Mouse (Mus musculus): Measurements from ENCODE around the gene Brox. TPM values are rescaled to one million over a fixed set of nuclear protein-coding genes. Genes with fewer than 3 reads are reported as not detected.
A peak's percentile ranks its signal among the peaks of the same experiment; 100 is the strongest.
"Not testable (repeated sequence)": the region's sequence is repeated elsewhere in the genome, so short reads cannot be mapped to it uniquely, and the experiment has no call there.

Gene Brox
- total and polyA plus RNA-seq, 3 experiments = 15.0 to 32.9 (median 31.5) TPM

DNA sequence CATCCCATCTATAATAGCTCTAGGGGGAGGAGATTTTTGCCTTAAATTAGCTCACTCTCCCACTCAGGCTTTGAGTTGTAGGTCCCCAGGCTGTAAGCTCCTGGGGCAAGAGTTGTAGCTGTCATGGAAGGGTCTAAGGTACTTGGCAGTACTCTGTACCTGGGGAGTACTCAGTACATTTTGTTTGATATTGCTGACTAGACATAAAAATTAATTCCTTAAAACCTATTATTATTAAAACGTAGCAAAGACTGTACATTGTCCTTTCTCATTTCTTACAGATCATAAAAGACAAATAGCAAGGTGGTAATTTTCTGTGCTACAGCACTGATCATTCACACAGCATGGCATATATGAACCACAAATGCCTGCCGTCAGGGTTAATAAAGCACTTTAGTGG is 26.9 kb upstream of the Brox start:
- Histone ChIP-seq H3K36me3 (ENCODE audit: control insufficient read depth, insufficient read depth, low read length) (peaks cover 5% of the 10 kb centered on the region; the same call in 1 of the 2 replicates), H3K27me3 (ENCODE audit: control insufficient read depth, insufficient read depth, low read length) (no peaks in the 10 kb centered on the region), H3K4me3 (no peak overlapping the region), H3K79me2 (replicated peaks; ENCODE audit: control insufficient read depth, insufficient read depth, low read length) (no peaks in the 10 kb centered on the region), H3K27ac (no peak overlapping the region), H3K9ac (ENCODE audit: low read depth, low read length) (no peak overlapping the region), H3K4me1 (ENCODE audit: control insufficient read depth, insufficient read depth, low read length) (no peaks in the 10 kb centered on the region)
- intact Hi-C loops (cut with DNase I) = no loop called here
- no peak for TF ChIP-seq POLR2A (IDR thresholded peaks at IDR 0.05; ENCODE audit: insufficient read depth, low read depth, low read length)
- no peak for TF ChIP-seq EP300 (IDR thresholded peaks at IDR 0.05; ENCODE audit: insufficient read depth, low read depth, low read length)
- no peak for TF ChIP-seq CTCF (IDR thresholded peaks at IDR 0.05)
- no peak for DNase-seq
- WGBS = over 99% methylated on average over 2 of the region's 2 CpGs

DNA sequence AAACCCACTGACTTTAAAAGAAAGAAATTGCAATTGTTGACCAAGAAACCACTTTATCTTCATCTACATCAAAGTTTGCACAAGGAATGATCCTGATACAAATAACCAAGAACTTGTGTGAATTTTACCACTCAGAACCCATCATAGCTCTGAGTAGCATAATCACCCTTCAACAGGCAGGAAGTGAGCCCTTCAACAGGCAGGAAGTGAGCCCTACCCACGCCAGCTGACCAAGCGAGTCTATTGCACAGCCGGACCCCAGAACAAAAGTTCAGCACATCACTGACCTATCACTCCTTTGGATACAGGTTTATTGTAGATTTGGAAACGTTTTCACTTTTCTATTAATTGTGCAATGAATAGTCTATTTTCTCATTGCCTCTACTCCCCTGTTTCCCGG is 25.4 kb upstream of the Brox start:
- H3K79me2 ChIP-seq (replicated peaks; ENCODE audit: control insufficient read depth, insufficient read depth, low read length); H3K27ac ChIP-seq; H3K4me1 ChIP-seq (ENCODE audit: control insufficient read depth, insufficient read depth, low read length); H3K4me3 ChIP-seq; H3K27me3 ChIP-seq (ENCODE audit: control insufficient read depth, insufficient read depth, low read length); H3K9ac ChIP-seq (ENCODE audit: low read depth, low read length); DNase-seq; intact Hi-C loops (cut with DNase I); H3K36me3 ChIP-seq (ENCODE audit: control insufficient read depth, insufficient read depth, low read length): not testable (repeated sequence)
- WGBS = 57% methylated on average over 5 of the region's 5 CpGs

DNA sequence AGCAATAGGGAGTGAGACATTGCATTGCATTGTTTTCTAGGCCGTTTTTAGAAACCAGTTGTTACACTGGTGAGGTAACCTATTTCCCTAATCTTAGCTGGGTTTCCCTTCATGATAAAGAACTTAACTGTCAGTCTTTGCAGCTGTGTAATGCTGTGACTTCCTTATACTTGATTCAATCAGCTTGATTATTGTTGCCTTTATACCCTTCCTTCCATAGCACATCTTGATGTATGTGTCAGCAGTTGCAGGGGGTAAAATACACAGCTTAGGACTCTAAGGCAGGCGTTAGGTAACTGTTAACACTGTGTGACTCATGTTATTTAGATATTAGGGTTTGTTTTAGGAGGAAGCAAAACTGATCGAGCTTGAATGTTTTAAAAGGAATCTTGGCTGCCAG is 23.6 kb upstream of the Brox start:
- peaks cover 2% of the 10 kb centered on the region; the same call in 1 of the 2 replicates for H3K36me3 ChIP-seq (ENCODE audit: control insufficient read depth, insufficient read depth, low read length)

DNA sequence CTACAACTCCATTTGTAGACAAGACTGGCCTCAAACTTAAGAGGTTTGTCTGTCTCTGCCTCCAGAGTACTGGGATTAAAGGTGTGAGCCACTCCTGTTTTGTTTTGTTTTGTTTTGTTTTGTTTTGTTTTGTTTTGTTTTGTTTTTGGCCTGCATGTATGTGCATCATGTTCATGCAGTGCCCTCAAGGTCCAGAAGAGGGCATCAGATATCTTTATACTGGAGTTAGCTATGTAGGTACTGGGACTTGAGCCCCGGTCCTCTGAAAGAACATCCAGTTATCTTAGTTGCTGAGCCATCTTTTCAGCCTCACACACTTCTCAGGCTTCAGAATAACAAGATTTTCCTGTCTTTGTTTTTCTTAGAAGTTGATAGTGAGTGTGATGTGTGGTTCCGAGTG is 18.7 kb upstream of the Brox start:
- Histone ChIP-seq H3K27me3 (ENCODE audit: control insufficient read depth, insufficient read depth, low read length) (no peaks in the 10 kb centered on the region), H3K79me2 (replicated peaks; ENCODE audit: control insufficient read depth, insufficient read depth, low read length) (no peaks in the 10 kb centered on the region), H3K4me3 (no peak overlapping the region), H3K27ac (no peak overlapping the region), H3K4me1 (ENCODE audit: control insufficient read depth, insufficient read depth, low read length) (no peaks in the 10 kb centered on the region), H3K9ac (ENCODE audit: low read depth, low read length) (no peak overlapping the region), H3K36me3 (ENCODE audit: control insufficient read depth, insufficient read depth, low read length) (no peaks in the 10 kb centered on the region; the same call in 1 of the 2 replicates)
- TF ChIP-seq EP300 (IDR thresholded peaks at IDR 0.05; ENCODE audit: insufficient read depth, low read depth, low read length) (no peak), CTCF (IDR thresholded peaks at IDR 0.05) (peak; percentile 47)
- no peak for DNase-seq
- intact Hi-C loops (cut with DNase I) = no loop called here
- 81% methylated on average over 2 of the region's 2 CpGs for WGBS

More for the DNA sequence above, 23.6 kb upstream of the Brox start:
- no peak for TF ChIP-seq CTCF (IDR thresholded peaks at IDR 0.05)
- no peak for TF ChIP-seq POLR2A (IDR thresholded peaks at IDR 0.05; ENCODE audit: insufficient read depth, low read depth, low read length)
- no peak for TF ChIP-seq EP300 (IDR thresholded peaks at IDR 0.05; ENCODE audit: insufficient read depth, low read depth, low read length)
- Histone ChIP-seq H3K9ac (ENCODE audit: low read depth, low read length) (no peak overlapping the region), H3K4me3 (no peak overlapping the region), H3K27ac (no peak overlapping the region), H3K4me1 (ENCODE audit: control insufficient read depth, insufficient read depth, low read length) (no peaks in the 10 kb centered on the region), H3K79me2 (replicated peaks; ENCODE audit: control insufficient read depth, insufficient read depth, low read length) (no peaks in the 10 kb centered on the region), H3K27me3 (ENCODE audit: control insufficient read depth, insufficient read depth, low read length) (no peaks in the 10 kb centered on the region)
- 34% methylated on average over 3 of the region's 3 CpGs for WGBS
- intact Hi-C loops (cut with DNase I) = no loop called here
- DNase-seq = no peak

DNA sequence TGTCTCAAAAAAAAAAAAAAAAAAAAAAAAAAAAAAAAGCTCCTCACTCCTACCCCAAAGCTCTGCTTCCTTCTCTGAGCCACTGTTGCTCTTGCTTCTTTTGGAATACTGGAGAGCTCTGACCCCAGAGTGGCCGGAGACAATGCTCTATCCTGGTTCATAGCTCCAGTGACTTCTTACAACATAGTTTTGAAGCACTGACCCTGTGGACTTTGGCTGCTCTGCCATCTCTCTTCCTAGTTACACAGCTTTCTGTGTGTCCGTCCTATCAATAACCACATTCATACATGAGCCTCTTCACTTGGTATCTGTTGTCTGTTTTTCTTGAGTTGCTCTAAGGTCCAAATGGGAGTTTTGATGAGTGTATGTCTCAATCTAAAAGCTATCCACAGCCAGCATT is 15.0 kb upstream of the Brox start:
- no peak overlapping the region for H3K4me3 ChIP-seq
- H3K9ac ChIP-seq (ENCODE audit: low read depth, low read length) = no peak overlapping the region
- intact Hi-C loops (cut with DNase I) = no loop called here
- no peaks in the 10 kb centered on the region for H3K4me1 ChIP-seq (ENCODE audit: control insufficient read depth, insufficient read depth, low read length)
- H3K79me2 ChIP-seq (replicated peaks; ENCODE audit: control insufficient read depth, insufficient read depth, low read length) = no peaks in the 10 kb centered on the region
- DNase-seq = no peak
- WGBS = 91% methylated on average over 2 of the region's 2 CpGs
- TF ChIP-seq POLR2A (IDR thresholded peaks at IDR 0.05; ENCODE audit: insufficient read depth, low read depth, low read length) (no peak), CTCF (IDR thresholded peaks at IDR 0.05) (no peak), EP300 (IDR thresholded peaks at IDR 0.05; ENCODE audit: insufficient read depth, low read depth, low read length) (no peak)
- no peak overlapping the region for H3K27ac ChIP-seq
- H3K36me3 ChIP-seq (ENCODE audit: control insufficient read depth, insufficient read depth, low read length) = no peaks in the 10 kb centered on the region; the same call in 1 of the 2 replicates
- no peaks in the 10 kb centered on the region for H3K27me3 ChIP-seq (ENCODE audit: control insufficient read depth, insufficient read depth, low read length)

DNA sequence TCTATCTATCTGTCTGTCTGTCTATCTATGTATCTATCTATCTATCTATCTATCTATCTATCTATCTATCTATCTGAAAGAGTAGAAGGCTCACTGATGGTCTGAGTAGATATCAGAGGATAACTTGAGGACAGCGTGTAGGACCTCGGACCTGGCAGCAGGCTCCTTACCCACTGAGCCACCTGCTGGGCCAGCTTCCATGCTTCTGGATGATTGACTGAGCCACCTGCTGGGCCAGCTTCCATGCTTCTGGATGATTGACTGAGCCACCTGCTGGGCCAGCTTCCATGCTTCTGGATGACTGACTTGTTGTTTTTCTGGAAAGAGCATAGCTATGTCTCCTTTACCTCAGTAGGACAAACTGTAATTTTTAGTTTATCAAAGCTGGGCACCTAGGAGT is 12.5 kb upstream of the Brox start:
- H3K9ac ChIP-seq (ENCODE audit: low read depth, low read length); H3K4me1 ChIP-seq (ENCODE audit: control insufficient read depth, insufficient read depth, low read length); DNase-seq; H3K36me3 ChIP-seq (ENCODE audit: control insufficient read depth, insufficient read depth, low read length); H3K4me3 ChIP-seq; H3K27ac ChIP-seq; H3K79me2 ChIP-seq (replicated peaks; ENCODE audit: control insufficient read depth, insufficient read depth, low read length); intact Hi-C loops (cut with DNase I); H3K27me3 ChIP-seq (ENCODE audit: control insufficient read depth, insufficient read depth, low read length): not testable (repeated sequence)
- 74% methylated on average over 2 of the region's 2 CpGs for WGBS

DNA sequence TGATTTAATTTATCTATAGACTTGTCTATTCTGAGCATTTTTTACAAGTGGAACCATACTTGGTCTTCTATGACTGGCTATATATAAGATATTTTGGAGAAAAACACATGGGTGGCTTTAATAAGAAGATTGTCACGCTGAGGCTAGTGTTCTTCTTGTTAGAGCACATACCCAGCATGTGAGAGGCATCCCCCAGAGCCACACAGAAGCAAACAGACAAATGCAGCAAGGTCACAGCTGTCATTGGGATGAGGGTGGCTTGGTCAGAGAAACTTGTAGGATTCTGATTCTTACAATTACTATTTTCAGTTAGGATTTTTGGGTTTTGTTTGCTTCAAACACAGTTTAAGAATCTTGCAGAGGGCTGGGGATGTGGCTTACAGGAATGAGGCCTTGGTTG is 11.4 kb upstream of the Brox start:
- H3K27ac ChIP-seq = no peak overlapping the region
- H3K27me3 ChIP-seq (ENCODE audit: control insufficient read depth, insufficient read depth, low read length) = no peaks in the 10 kb centered on the region
- H3K36me3 ChIP-seq (ENCODE audit: control insufficient read depth, insufficient read depth, low read length) = no peaks in the 10 kb centered on the region; the same call in none of the 2 replicates
- no peaks in the 10 kb centered on the region for H3K4me1 ChIP-seq (ENCODE audit: control insufficient read depth, insufficient read depth, low read length)
- H3K9ac ChIP-seq (ENCODE audit: low read depth, low read length) = no peak overlapping the region
- no peak for TF ChIP-seq CTCF (IDR thresholded peaks at IDR 0.05)
- TF ChIP-seq EP300 (IDR thresholded peaks at IDR 0.05; ENCODE audit: insufficient read depth, low read depth, low read length) = no peak
- no peak for TF ChIP-seq POLR2A (IDR thresholded peaks at IDR 0.05; ENCODE audit: insufficient read depth, low read depth, low read length)
- 0 out of 2 replicates have a peak, but pooled peaks cover 1% of the 10 kb centered on the region for H3K79me2 ChIP-seq (replicated peaks; ENCODE audit: control insufficient read depth, insufficient read depth, low read length)
- WGBS = 93% methylated on average over 1 of the region's 1 CpGs
- intact Hi-C loops (cut with DNase I) = no loop called here
- DNase-seq = no peak
- H3K4me3 ChIP-seq = no peak overlapping the region
